Mouse (Mus musculus) brain, adult 2 months (tissue): ENCODE results near the gene Tstd3.

Experiments used
- DNase-seq: peaks from one replicate; pipeline ENCODE4 v3.0.0; 2011; ENCODE audit warnings: low read depth, low spot score

The Tstd3 gene

GRCm38 (mm10) chr4:21766863-21767304 lies at the start of gene Tstd3, which contains the start of gene Usp45:
Gene Tstd3 (minus strand): TSS chr4:21767212.
Gene Usp45 (plus strand): TSS chr4:21767156.
- peak; percentile 90 for DNase-seq

- peak; percentile 76 for DNase-seq
Observed at GRCm38 (mm10) chr4:21814029-21814428, 47.0 kb upstream of the Tstd3 start.

- no peak for DNase-seq
Observed at GRCm38 (mm10) chr4:21812635-21813034, 45.6 kb upstream of the Tstd3 start.

- DNase-seq = no peak
Observed at GRCm38 (mm10) chr4:21810608-21811007, 43.6 kb upstream of the Tstd3 start.

- no peak for DNase-seq
Observed at GRCm38 (mm10) chr4:21807204-21807603, 40.2 kb upstream of the Tstd3 start.

- no peak for DNase-seq
Observed at GRCm38 (mm10) chr4:21801620-21802019, 34.6 kb upstream of the Tstd3 start.

GRCm38 (mm10) chr4:21801013-21801412 lies 34.0 kb upstream of the Tstd3 start:
- no peak for DNase-seq

GRCm38 (mm10) chr4:21793631-21794030 lies 26.6 kb upstream of the Tstd3 start:
- DNase-seq = peak; percentile 66

- no peak for DNase-seq
Observed at GRCm38 (mm10) chr4:21789836-21790235, 22.8 kb upstream of the Tstd3 start.

GRCm38 (mm10) chr4:21788903-21789302 lies 21.9 kb upstream of the Tstd3 start:
- no peak for DNase-seq

- no peak for DNase-seq
Observed at GRCm38 (mm10) chr4:21786268-21786667, 19.3 kb upstream of the Tstd3 start.

GRCm38 (mm10) chr4:21780816-21781726 lies 14.1 kb upstream of the Tstd3 start:
- DNase-seq = no peak

- DNase-seq = peak; percentile 12
Observed at GRCm38 (mm10) chr4:21776946-21777265, 9.9 kb upstream of the Tstd3 start.

GRCm38 (mm10) chr4:21776091-21776945 lies 9.3 kb upstream of the Tstd3 start:
- DNase-seq = peak; percentile 97

GRCm38 (mm10) chr4:21772306-21772705 lies 5.3 kb upstream of the Tstd3 start:
- DNase-seq = no peak

- DNase-seq = no peak
Observed at GRCm38 (mm10) chr4:21771064-21771463, 4.1 kb upstream of the Tstd3 start.

GRCm38 (mm10) chr4:21766171-21766862 lies 695 bp downstream of the Tstd3 start:
- DNase-seq = peak; percentile 36

GRCm38 (mm10) chr4:21763827-21764226 lies 3.2 kb downstream of the Tstd3 start:
- DNase-seq = no peak

GRCm38 (mm10) chr4:21761416-21762160 lies 5.4 kb downstream of the Tstd3 start:
- DNase-seq = peak; percentile 27

- DNase-seq = no peak
Observed at GRCm38 (mm10) chr4:21758860-21759259, 8.2 kb downstream of the Tstd3 start.
